Mouse (Mus musculus): ENCODE results near the gene Lipt2.

- no peak for TF ChIP-seq CTCF (conservative IDR thresholded peaks at IDR 0.05; ENCODE audit: low read length)
- TF ChIP-seq POU5F1 (IDR thresholded peaks at IDR 0.05; ENCODE audit: borderline replicate concordance, low read length) = no peak
Measured at GRCm38 (mm10) chr7:100113821-100114220, 45.3 kb upstream of the Lipt2 start.

All from E14TG2a.4 (cell line).